Mouse (Mus musculus) E14TG2a.4 (cell line): Measurements from ENCODE around the gene Trpd52l3.

Experiments
- CTCF ChIP-seq: conservative IDR thresholded peaks from 2 replicates; pipeline ENCODE4 v1.5.1; 2014; ENCODE audit warnings: low read length
- NANOG ChIP-seq: IDR thresholded peaks from 2 replicates; pipeline ENCODE4 v1.6.1; 2014; ENCODE audit warnings: borderline replicate concordance, low read length, mixed read lengths
- POU5F1 ChIP-seq: IDR thresholded peaks from 2 replicates; pipeline ENCODE4 v1.6.1; 2014; ENCODE audit warnings: low read length, borderline replicate concordance

GRCm38 (mm10) chr19:29963598-29964092 lies 39.9 kb upstream of the Trpd52l3 start:
- TF ChIP-seq CTCF (no peak), NANOG (no peak), POU5F1 (no peak)
